Mouse (Mus musculus) neural tube, embryonic 11.5 days (tissue): Measurements from ENCODE around the gene Dio3. TPM values are rescaled to one million over a fixed set of nuclear protein-coding genes. Genes with fewer than 3 reads are reported as not detected.

Source experiments
- ATAC-seq: fragments of 200-750 bp; cut with Nextera tagmentation; 2 replicates; pipeline ENCODE4 v1.8.0; 2017; ENCODE audit warnings: moderate number of reproducible peaks, mild to moderate bottlenecking, moderate TSS enrichment, moderate library complexity; ENCODE audit not compliant: insufficient read depth, low FRiP score, low TSS enrichment
- DNase-seq: peaks from one replicate; pipeline ENCODE4 v3.0.0-alpha.2; 2015; ENCODE audit warnings: low spot score
- H3K27ac ChIP-seq: fragments of 300-500 bp; sonication (generic); 2 replicates; pipeline ENCODE4 v1.5.1; 2014; ENCODE audit warnings: low read depth, mild to moderate bottlenecking, low read length
- H3K27me3 ChIP-seq: fragments of 300-500 bp; sonication (generic); 2 replicates; pipeline ENCODE4 v1.6.1; 2014; ENCODE audit warnings: mild to moderate bottlenecking, low read length, mixed read lengths; ENCODE audit not compliant: control insufficient read depth, insufficient read depth
- H3K36me3 ChIP-seq: fragments of 300-500 bp; sonication (generic); 2 replicates; pipeline ENCODE4 v1.6.1; 2014; ENCODE audit warnings: mild to moderate bottlenecking, low read length, moderate library complexity, mixed read lengths; ENCODE audit not compliant: control insufficient read depth, insufficient read depth
- H3K4me1 ChIP-seq: fragments of 300-500 bp; sonication (generic); 2 replicates; pipeline ENCODE4 v1.6.1; 2014; ENCODE audit warnings: low read length, mixed read lengths; ENCODE audit not compliant: control insufficient read depth, insufficient read depth
- H3K4me2 ChIP-seq: fragments of 300-500 bp; sonication (generic); 2 replicates; pipeline ENCODE4 v1.6.1; 2014; ENCODE audit warnings: low read depth, mild to moderate bottlenecking, moderate library complexity
- H3K4me3 ChIP-seq: fragments of 300-500 bp; sonication (generic); 2 replicates; pipeline ENCODE4 v1.5.1; 2014; ENCODE audit warnings: low read depth, low read length
- H3K9ac ChIP-seq: fragments of 300-500 bp; sonication (generic); 2 replicates; pipeline ENCODE4 v1.6.1; 2014; ENCODE audit warnings: mild to moderate bottlenecking, low read length
- H3K9me3 ChIP-seq: fragments of 300-500 bp; sonication (generic); 2 replicates; pipeline ENCODE4 v1.6.1; 2016; ENCODE audit warnings: low read length; ENCODE audit not compliant: control insufficient read depth
- WGBS: fragments of 180-500 bp; shearing (Covaris S2); extraction: QIAGEN DNeasy Blood & Tissue Kit; methylation state at CpG from one replicate; pipeline ENCODE4 v1.1.7; 2014; 5-methylcytosine and 5-hydroxymethylcytosine counted together
- microRNA-seq: library from miRNA; unstranded; fragments of <30 nt; microRNA quantifications from one replicate; pipeline ENCODE4, GENCODE M21; 2016
- polyA plus RNA-seq: library from polyadenylated mRNA; unstranded; fragments of >200 nt; fragmentation: Nextera tagmentation; extraction: Ambion mirVana; gene quantifications from 2 replicates; pipeline ENCODE4 v1.2.1, GENCODE M21; 2014

The Dio3 gene
- polyA plus RNA-seq, 1 experiment from 2014 or later = 0.36 TPM

DNA sequence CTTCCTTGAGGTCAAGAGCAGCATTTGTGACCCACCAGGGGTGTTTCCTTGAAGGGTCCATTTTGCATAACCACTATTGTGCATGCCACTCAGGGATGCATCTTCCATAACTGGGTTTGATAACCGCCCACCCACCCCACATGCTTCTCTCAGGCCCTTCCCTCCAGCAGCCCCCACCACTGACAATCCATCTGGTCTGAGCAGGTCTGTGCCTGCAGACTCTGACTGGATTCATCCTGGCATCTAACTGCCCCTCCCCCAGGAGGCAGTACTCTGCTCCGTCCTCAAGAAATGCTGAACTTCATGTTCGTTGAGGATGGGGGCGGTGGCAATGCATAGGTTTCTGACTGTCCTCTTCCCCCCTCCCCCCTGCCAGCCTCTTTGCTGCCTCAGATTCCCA is 4.9 kb downstream of the Dio3 start:
- WGBS = 7% methylated on average over 4 of the region's 4 CpGs
- ATAC-seq = no peak
- Histone ChIP-seq H3K9me3 (no peaks in the 10 kb centered on the region), H3K9ac (no peak overlapping the region), H3K36me3 (no peaks in the 10 kb centered on the region), H3K4me2 (no peak overlapping the region), H3K4me3 (no peak overlapping the region), H3K27me3 (peaks cover 50% of the 10 kb centered on the region), H3K4me1 (peaks cover 3% of the 10 kb centered on the region; the same call in 1 of the 2 replicates), H3K27ac (no peak overlapping the region)
- no peak for DNase-seq

DNA sequence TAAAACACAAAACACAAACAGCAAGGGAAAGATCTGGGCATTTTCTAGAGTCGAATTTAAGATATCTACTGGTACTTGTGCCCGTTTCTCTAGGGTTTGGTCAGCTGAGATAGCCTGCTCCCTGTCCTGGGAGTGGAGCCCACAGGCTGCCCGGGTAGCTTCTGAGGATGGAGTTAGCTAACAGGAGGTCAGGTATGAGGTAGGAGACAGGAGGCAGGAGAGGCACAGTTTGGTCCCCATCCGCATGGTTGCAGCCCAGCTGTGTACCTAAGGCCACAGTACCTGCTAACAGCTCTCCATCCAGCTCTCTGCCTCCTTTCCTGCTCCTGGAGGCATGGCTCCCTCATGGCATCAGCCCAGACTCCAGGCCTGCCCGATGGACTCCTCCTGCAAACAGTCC is 13.9 kb downstream of the Dio3 start:
- Histone ChIP-seq H3K4me3 (no peak overlapping the region), H3K27ac (no peak overlapping the region), H3K9ac (no peak overlapping the region), H3K9me3 (no peaks in the 10 kb centered on the region), H3K27me3 (no peaks in the 10 kb centered on the region), H3K4me1 (no peaks in the 10 kb centered on the region), H3K36me3 (no peaks in the 10 kb centered on the region), H3K4me2 (no peak overlapping the region)
- DNase-seq (no peak), ATAC-seq (no peak)
- 79% methylated on average over 5 of the region's 5 CpGs for WGBS

DNA sequence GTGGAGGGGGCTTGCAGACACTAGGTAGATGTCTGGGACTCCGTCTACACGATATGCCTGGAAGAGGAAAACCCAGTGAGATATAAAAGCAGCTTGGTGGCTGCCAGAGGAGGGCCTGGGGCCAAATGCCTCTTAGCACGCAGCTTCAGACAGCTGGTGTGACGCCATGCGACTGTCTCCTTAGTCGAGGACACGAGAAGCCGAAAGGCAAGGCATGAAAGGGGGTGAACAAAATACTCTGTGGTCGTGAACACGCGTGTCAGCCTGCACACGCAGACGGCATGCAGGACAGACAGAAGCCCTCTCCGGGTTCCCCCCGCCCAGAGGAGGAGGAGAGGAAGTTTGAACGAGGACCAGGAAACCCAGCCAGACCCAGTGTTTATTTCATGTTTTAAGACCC is 16.0 kb downstream of the Dio3 start:
- no peak overlapping the region for H3K27ac ChIP-seq
- H3K27me3 ChIP-seq = no peaks in the 10 kb centered on the region
- H3K9me3 ChIP-seq = no peaks in the 10 kb centered on the region
- H3K4me2 ChIP-seq = no peak overlapping the region
- no peak for ATAC-seq
- no peak for DNase-seq
- whole genome bisulfite sequencing = 77% methylated on average over 16 of the region's 16 CpGs
- no peaks in the 10 kb centered on the region for H3K4me1 ChIP-seq
- no peaks in the 10 kb centered on the region for H3K36me3 ChIP-seq
- no peak overlapping the region for H3K4me3 ChIP-seq
- H3K9ac ChIP-seq = no peak overlapping the region

DNA sequence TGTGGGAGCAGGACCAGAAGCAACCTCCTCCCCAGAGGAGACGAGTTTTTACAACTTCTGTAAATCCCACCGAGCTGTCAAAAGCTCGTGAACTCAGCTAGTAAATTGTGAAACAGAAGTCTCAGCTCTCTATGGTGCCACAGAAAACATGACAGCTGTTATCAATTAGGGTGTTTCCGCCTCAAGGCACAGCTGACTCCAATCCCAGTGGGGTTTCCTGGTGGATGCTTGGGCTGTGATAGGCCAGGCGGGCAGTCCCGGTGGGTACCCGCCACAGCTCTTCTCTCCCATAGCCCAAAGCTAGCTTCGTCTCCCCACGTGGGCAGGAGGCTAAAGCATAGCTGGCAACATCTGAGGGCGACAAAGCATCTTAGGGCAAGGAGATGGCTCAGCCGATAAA is 19.8 kb downstream of the Dio3 start:
- Histone ChIP-seq H3K27ac (no peak overlapping the region), H3K27me3 (no peaks in the 10 kb centered on the region), H3K4me3 (no peak overlapping the region), H3K4me2 (no peak overlapping the region), H3K4me1 (no peaks in the 10 kb centered on the region), H3K9ac (no peak overlapping the region), H3K9me3 (no peaks in the 10 kb centered on the region), H3K36me3 (no peaks in the 10 kb centered on the region)
- 37% methylated on average over 11 of the region's 11 CpGs for WGBS
- ATAC-seq = no peak
- DNase-seq = peak; percentile 37

DNA sequence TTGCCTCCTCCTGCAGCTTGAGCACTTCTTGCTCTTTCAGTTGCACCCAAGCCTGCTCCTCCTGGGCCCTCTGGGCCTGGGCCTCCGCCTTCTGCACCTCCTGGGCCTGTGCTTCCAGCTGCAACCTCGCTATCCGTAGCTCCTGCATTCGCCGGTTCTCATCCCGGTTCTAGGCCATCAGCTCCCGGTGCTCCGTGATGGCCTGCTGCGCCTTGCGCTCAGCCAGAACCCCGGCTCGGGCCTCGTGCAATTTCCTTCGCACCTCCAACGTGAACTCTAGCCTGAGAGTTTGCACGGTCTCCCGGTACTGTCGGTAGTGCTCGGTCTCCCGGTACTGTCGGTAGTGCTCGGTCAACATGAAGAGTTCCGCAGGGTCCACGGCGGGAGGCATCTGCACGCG is 40.8 kb downstream of the Dio3 start:
- no peaks in the 10 kb centered on the region for H3K9me3 ChIP-seq
- H3K9ac ChIP-seq = no peak overlapping the region
- no peak for ATAC-seq
- no peak overlapping the region for H3K27ac ChIP-seq
- no peaks in the 10 kb centered on the region for H3K4me1 ChIP-seq
- H3K4me3 ChIP-seq = no peak overlapping the region
- DNase-seq = no peak
- 90% methylated on average over 27 of the region's 27 CpGs for WGBS
- H3K4me2 ChIP-seq = no peak overlapping the region
- H3K36me3 ChIP-seq = no peaks in the 10 kb centered on the region
- no peaks in the 10 kb centered on the region for H3K27me3 ChIP-seq

Small RNA genes within 50 kb of the gene (microRNA-seq; reads per million reads assigned to microRNA genes)
- gene Mir1247 = 1.3 reads per million

Other genes with a start within 250 kb of the Dio3 start
- gene Ppp2r5c, start 168.1 kb downstream of the Dio3 start, polyA plus RNA-seq = 164 and 170 TPM in 2 replicates